Mouse (Mus musculus): ENCODE data around the gene Leng1.

DNA sequence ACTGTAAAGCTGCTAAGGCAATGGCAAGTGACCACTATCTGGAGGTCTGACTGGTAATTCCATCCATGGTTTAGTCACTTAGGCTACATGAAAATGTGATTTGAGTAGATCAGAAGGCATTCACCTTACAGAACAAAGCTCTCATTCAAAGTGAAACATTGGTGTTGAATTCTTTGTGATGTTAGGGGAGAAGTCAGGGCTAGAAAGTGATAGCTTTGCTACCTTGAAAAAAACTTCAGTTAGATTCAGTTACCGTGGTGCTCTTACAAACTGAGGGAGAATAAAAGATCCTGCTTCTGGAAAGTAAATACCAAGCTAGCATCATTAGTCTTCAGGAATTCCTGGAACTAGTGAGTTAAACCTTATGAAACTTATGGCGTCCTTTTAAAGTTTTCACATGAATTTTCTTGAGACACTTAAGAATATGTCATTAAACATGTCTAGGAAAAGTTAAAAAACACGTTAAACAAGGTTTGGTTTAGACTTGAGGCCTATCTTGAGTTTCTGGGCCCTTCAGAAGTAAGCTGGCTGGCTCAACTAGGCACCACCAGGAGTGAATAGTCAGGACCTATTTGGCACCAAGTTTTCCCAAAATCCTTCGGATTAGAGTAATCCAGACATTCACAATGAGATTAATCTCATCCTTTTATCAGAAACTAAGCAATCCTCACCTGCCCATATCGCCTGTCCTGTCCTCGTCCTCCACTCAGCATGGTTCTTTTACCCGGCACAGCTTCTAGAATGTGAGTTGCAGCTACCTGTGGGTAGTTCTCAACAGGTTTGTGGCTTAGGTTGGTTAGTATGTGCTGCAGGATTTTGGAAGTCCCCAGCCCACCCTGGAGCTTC lies 42.2 kb upstream of the Leng1 start:
- no peak for TF ChIP-seq GATA1 (IDR thresholded peaks at IDR 0.05; ENCODE audit: borderline replicate concordance, low read length)
- TF ChIP-seq FLI1 (IDR thresholded peaks at IDR 0.05; ENCODE audit: low read length), result no peak

Measured in megakaryocyte, embryonic 14.5 days (primary cell).